Mouse (Mus musculus): ENCODE results near the gene Gm17332. TPM values are rescaled to one million over a fixed set of nuclear protein-coding genes. Genes with fewer than 3 reads are reported as not detected.
"Not testable (repeated sequence)": the region's sequence is repeated elsewhere in the genome, so short reads cannot be mapped to it uniquely, and the experiment has no call there.

Gm17332 gene
- polyA plus RNA-seq, 1 experiment from 2014 or later, result not detected

GRCm38 (mm10) chr11:31168831-31169160, 13.5 kb downstream of the Gm17332 start:
- no peak overlapping the region for H3K27ac ChIP-seq (ENCODE audit: low read depth, low read length)
- ATAC-seq (ENCODE audit: low FRiP score, low TSS enrichment), result no peak
- no peak overlapping the region for H3K9ac ChIP-seq (ENCODE audit: low read depth, low read length)
- H3K36me3 ChIP-seq (ENCODE audit: control insufficient read depth, insufficient read depth, low read length), result no peaks in the 10 kb centered on the region
- no peaks in the 10 kb centered on the region for H3K27me3 ChIP-seq (ENCODE audit: control insufficient read depth, insufficient read depth, low read length)
- peak overlapping the region; percentile 61; the same call in 1 of the 2 replicates for H3K4me2 ChIP-seq (replicated peaks; ENCODE audit: low read depth, low read length)
- WGBS, result 39% methylated on average over 2 of the region's 2 CpGs
- H3K4me1 ChIP-seq (ENCODE audit: control insufficient read depth, insufficient read depth, low read length), result no peaks in the 10 kb centered on the region
- 0 out of 2 replicates have a peak overlapping the region, but pooled peaks have one; percentile 40 for H3K4me3 ChIP-seq (ENCODE audit: low read length)
- H3K9me3 ChIP-seq (ENCODE audit: control insufficient read depth, low read length), result no peaks in the 10 kb centered on the region

- Histone ChIP-seq H3K36me3 (ENCODE audit: control insufficient read depth, insufficient read depth, low read length) (no peaks in the 10 kb centered on the region), H3K9me3 (ENCODE audit: control insufficient read depth, low read length) (no peaks in the 10 kb centered on the region), H3K4me1 (ENCODE audit: control insufficient read depth, insufficient read depth, low read length) (no peaks in the 10 kb centered on the region), H3K4me2 (replicated peaks; ENCODE audit: low read depth, low read length) (no peak overlapping the region), H3K27me3 (ENCODE audit: control insufficient read depth, insufficient read depth, low read length) (no peaks in the 10 kb centered on the region), H3K9ac (ENCODE audit: low read depth, low read length) (no peak overlapping the region), H3K27ac (ENCODE audit: low read depth, low read length) (no peak overlapping the region), H3K4me3 (ENCODE audit: low read length) (no peak overlapping the region)
- no peak for ATAC-seq (ENCODE audit: low FRiP score, low TSS enrichment)
- WGBS, result 89% methylated on average over 3 of the region's 3 CpGs
These were observed 25.2 kb downstream of the Gm17332 start for GRCm38 (mm10) chr11:31157021-31157420.

- H3K27me3 ChIP-seq (ENCODE audit: control insufficient read depth, insufficient read depth, low read length); H3K4me2 ChIP-seq (replicated peaks; ENCODE audit: low read depth, low read length); ATAC-seq (ENCODE audit: low FRiP score, low TSS enrichment); H3K27ac ChIP-seq (ENCODE audit: low read depth, low read length); H3K4me1 ChIP-seq (ENCODE audit: control insufficient read depth, insufficient read depth, low read length); H3K36me3 ChIP-seq (ENCODE audit: control insufficient read depth, insufficient read depth, low read length); H3K9ac ChIP-seq (ENCODE audit: low read depth, low read length); H3K9me3 ChIP-seq (ENCODE audit: control insufficient read depth, low read length); H3K4me3 ChIP-seq (ENCODE audit: low read length): not testable (repeated sequence)
- WGBS, result 52% methylated on average over 1 of the region's 1 CpGs
These were observed 43.9 kb downstream of the Gm17332 start for GRCm38 (mm10) chr11:31138394-31138793.

GRCm38 (mm10) chr11:31134824-31135223, 47.4 kb downstream of the Gm17332 start:
- not testable (repeated sequence) for H3K4me1 ChIP-seq (ENCODE audit: control insufficient read depth, insufficient read depth, low read length); H3K27me3 ChIP-seq (ENCODE audit: control insufficient read depth, insufficient read depth, low read length); ATAC-seq (ENCODE audit: low FRiP score, low TSS enrichment); H3K27ac ChIP-seq (ENCODE audit: low read depth, low read length); H3K4me2 ChIP-seq (replicated peaks; ENCODE audit: low read depth, low read length); H3K9ac ChIP-seq (ENCODE audit: low read depth, low read length); H3K9me3 ChIP-seq (ENCODE audit: control insufficient read depth, low read length); H3K4me3 ChIP-seq (ENCODE audit: low read length); H3K36me3 ChIP-seq (ENCODE audit: control insufficient read depth, insufficient read depth, low read length)
- 95% methylated on average over 1 of the region's 1 CpGs for WGBS

- H3K9ac ChIP-seq (ENCODE audit: low read depth, low read length); H3K27me3 ChIP-seq (ENCODE audit: control insufficient read depth, insufficient read depth, low read length); H3K4me2 ChIP-seq (replicated peaks; ENCODE audit: low read depth, low read length); H3K9me3 ChIP-seq (ENCODE audit: control insufficient read depth, low read length); H3K4me3 ChIP-seq (ENCODE audit: low read length); H3K4me1 ChIP-seq (ENCODE audit: control insufficient read depth, insufficient read depth, low read length); ATAC-seq (ENCODE audit: low FRiP score, low TSS enrichment); H3K36me3 ChIP-seq (ENCODE audit: control insufficient read depth, insufficient read depth, low read length); H3K27ac ChIP-seq (ENCODE audit: low read depth, low read length): not testable (repeated sequence)
- WGBS, result 75% methylated on average over 4 of the region's 4 CpGs
These were observed 48.5 kb downstream of the Gm17332 start for GRCm38 (mm10) chr11:31133726-31134125.

Other genes with a start within 250 kb of the Gm17332 start
- 13.9 and 14.9 TPM in 2 replicates for gene Erlec1, start 228.1 kb downstream of the Gm17332 start, polyA plus RNA-seq (2014; fragmentation: Nextera tagmentation; extraction: Ambion mirVana)
- gene Chac2, start 196.1 kb downstream of the Gm17332 start, polyA plus RNA-seq (2014; fragmentation: Nextera tagmentation; extraction: Ambion mirVana), result 14.2 and 17.1 TPM in 2 replicates
- 1.3 and 1.6 TPM in 2 replicates for gene Stc2, start 187.6 kb upstream of the Gm17332 start, polyA plus RNA-seq (2014; fragmentation: Nextera tagmentation; extraction: Ambion mirVana)

Data from kidney, embryonic 14.5 days (tissue).